Mouse (Mus musculus) stomach, postnatal 0 days (tissue): Measurements from ENCODE around the gene Olfr821. TPM values are rescaled to one million over a fixed set of nuclear protein-coding genes. Genes with fewer than 3 reads are reported as not detected.
"Not testable (repeated sequence)": the region's sequence is repeated elsewhere in the genome, so short reads cannot be mapped to it uniquely, and the experiment has no call there.

Experiments used
- ATAC-seq: fragments of 200-750 bp; cut with Nextera tagmentation; 2 replicates; pipeline ENCODE4 v1.8.0; 2017; ENCODE audit not compliant: low FRiP score, low TSS enrichment
- DNase-seq: peaks from one replicate; pipeline ENCODE4 v3.0.0-alpha.2; 2016; ENCODE audit warnings: low spot score
- H3K27ac ChIP-seq: fragments of 300-500 bp; sonication (generic); replicated peaks from 2 replicates; pipeline ENCODE4 v1.5.1; 2014; ENCODE audit warnings: mild to moderate bottlenecking, control low read depth
- H3K27me3 ChIP-seq: fragments of 300-500 bp; sonication (generic); 2 replicates; pipeline ENCODE4 v1.6.1; 2014; ENCODE audit warnings: low read length; ENCODE audit not compliant: control insufficient read depth, insufficient read depth
- H3K36me3 ChIP-seq: fragments of 300-500 bp; sonication (generic); 2 replicates; pipeline ENCODE4 v1.6.1; 2014; ENCODE audit warnings: low read length, mixed read lengths; ENCODE audit not compliant: control insufficient read depth, insufficient read depth
- H3K4me1 ChIP-seq: fragments of 300-500 bp; sonication (generic); replicated peaks from 2 replicates; pipeline ENCODE4 v1.6.1; 2014; ENCODE audit warnings: antibody characterized with exemption; ENCODE audit not compliant: control insufficient read depth, insufficient read depth
- H3K4me2 ChIP-seq: fragments of 300-500 bp; sonication (generic); replicated peaks from 2 replicates; pipeline ENCODE4 v1.6.1; 2014; ENCODE audit warnings: low read depth, mild to moderate bottlenecking, control low read depth, moderate library complexity
- H3K4me3 ChIP-seq: fragments of 300-500 bp; sonication (generic); 2 replicates; pipeline ENCODE4 v1.5.1; 2014; ENCODE audit warnings: low read depth, low read length, control low read depth
- H3K9ac ChIP-seq: fragments of 300-500 bp; sonication (generic); 2 replicates; pipeline ENCODE4 v1.6.1; 2014; ENCODE audit warnings: mild to moderate bottlenecking, low read length, control low read depth, mixed read lengths
- H3K9me3 ChIP-seq: fragments of 300-500 bp; sonication (generic); 2 replicates; pipeline ENCODE4 v1.6.1; 2016; ENCODE audit warnings: low read length; ENCODE audit not compliant: control insufficient read depth
- CTCF ChIP-seq: IDR thresholded peaks from 2 replicates; pipeline ENCODE4 v1.5.1; 2016; ENCODE audit warnings: antibody characterized with exemption, low read depth, mild to moderate bottlenecking, moderate library complexity
- EP300 ChIP-seq: optimal IDR thresholded peaks from 2 replicates; pipeline ENCODE3; 2016; ENCODE audit warnings: antibody characterized with exemption
- WGBS: fragments of 180-500 bp; shearing (Covaris S2); extraction: QIAGEN DNeasy Blood & Tissue Kit; methylation state at CpG from one replicate; pipeline ENCODE4 v1.1.7; 2014; 5-methylcytosine and 5-hydroxymethylcytosine counted together
- polyA plus RNA-seq: library from polyadenylated mRNA; unstranded; fragments of >200 nt; fragmentation: Nextera tagmentation; extraction: Ambion mirVana; gene quantifications from 2 replicates; pipeline ENCODE4 v1.2.1, GENCODE M21; 2015

Olfr821 gene
- polyA plus RNA-seq: not detected in 2 replicates

- H3K36me3 ChIP-seq: no peaks in the 10 kb centered on the region
- no peak for TF ChIP-seq CTCF
These were observed at the start of gene Olfr821 for GRCm38 (mm10) chr10:130030048-130030447. Gene Olfr821 (plus strand): TSS chr10:130030348.

GRCm38 (mm10) chr10:129981867-129982266, 48.3 kb upstream of the Olfr821 start:
- not testable (repeated sequence) for ATAC-seq

More at GRCm38 (mm10) chr10:130030048-130030447, at the start of gene Olfr821:
- ATAC-seq (no peak), DNase-seq (no peak)
- no peak within 1 kb of the TSS for H3K4me3 ChIP-seq
- H3K27me3 ChIP-seq: no peaks in the 10 kb centered on the region
- H3K9me3 ChIP-seq: no peaks in the 10 kb centered on the region
- no peak within 1 kb of the TSS for H3K9ac ChIP-seq
- no peak within 1 kb of the TSS for H3K27ac ChIP-seq
- no peak within 1 kb of the TSS for H3K4me2 ChIP-seq
- no peaks in the 10 kb centered on the region for H3K4me1 ChIP-seq

GRCm38 (mm10) chr10:129984962-129985361, 45.2 kb upstream of the Olfr821 start, which contains the start of gene Gm10310:
Gene Gm10310 (minus strand): TSS chr10:129985062.
- WGBS: no CpG with 5 or more reads among the region's 1 CpGs
- DNase-seq, H3K36me3 ChIP-seq, H3K4me1 ChIP-seq, ATAC-seq, H3K27me3 ChIP-seq, H3K9ac ChIP-seq, H3K27ac ChIP-seq, H3K4me3 ChIP-seq, H3K4me2 ChIP-seq, H3K9me3 ChIP-seq: not testable (repeated sequence)

More at GRCm38 (mm10) chr10:129981867-129982266, 48.3 kb upstream of the Olfr821 start:
- H3K9ac ChIP-seq, H3K27me3 ChIP-seq, H3K27ac ChIP-seq, H3K4me1 ChIP-seq, H3K4me3 ChIP-seq, H3K9me3 ChIP-seq, DNase-seq, H3K4me2 ChIP-seq, H3K36me3 ChIP-seq: not testable (repeated sequence)
- no CpG with 5 or more reads among the region's 3 CpGs for WGBS

DNA sequence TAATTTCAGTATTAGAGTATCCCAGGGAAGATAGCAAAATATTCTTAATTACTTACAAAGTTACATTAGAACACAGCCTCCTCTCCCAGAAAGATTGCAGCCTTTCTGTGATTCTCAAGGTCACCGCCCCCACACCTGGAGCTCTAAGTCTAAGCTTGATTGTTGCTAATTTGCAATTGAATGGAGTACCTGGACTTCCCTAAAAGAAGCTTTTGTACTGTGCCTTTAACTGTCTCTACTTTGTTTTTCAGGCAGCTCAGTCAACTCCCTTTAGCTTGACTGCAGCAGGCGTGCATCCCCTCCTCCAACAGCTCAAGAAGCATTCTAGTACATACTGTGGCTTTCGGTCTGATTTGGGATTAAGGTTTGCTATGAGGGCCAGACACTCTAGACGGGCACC, 26.0 kb upstream of the Olfr821 start:
- H3K4me1 ChIP-seq, H3K4me2 ChIP-seq, H3K27me3 ChIP-seq, DNase-seq, H3K9me3 ChIP-seq, H3K27ac ChIP-seq, H3K9ac ChIP-seq, ATAC-seq, H3K36me3 ChIP-seq, H3K4me3 ChIP-seq: not testable (repeated sequence)
- WGBS: 86% methylated on average over 4 of the region's 4 CpGs

DNA sequence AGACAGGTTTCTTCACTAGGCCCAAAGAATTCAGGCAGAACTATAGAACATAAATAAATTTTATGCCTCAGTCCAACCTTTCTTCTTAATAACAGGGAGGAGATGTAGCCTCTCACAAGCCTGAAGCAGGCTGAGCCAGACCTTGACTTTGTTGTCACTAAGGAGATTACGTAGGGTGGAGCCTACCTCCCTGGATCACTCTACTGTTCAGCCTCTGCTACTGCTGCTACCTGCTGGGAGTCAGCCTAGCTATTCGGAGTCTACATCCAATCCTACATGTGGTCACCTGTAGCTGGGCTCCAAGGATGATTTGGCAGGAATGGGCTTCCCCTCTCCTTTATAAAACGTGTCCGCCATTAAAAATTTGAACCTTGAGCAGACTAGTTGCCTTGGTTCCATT, 24.8 kb upstream of the Olfr821 start:
- not testable (repeated sequence) for H3K27me3 ChIP-seq, H3K9me3 ChIP-seq, H3K4me2 ChIP-seq, H3K27ac ChIP-seq, H3K9ac ChIP-seq, H3K4me3 ChIP-seq, H3K4me1 ChIP-seq, H3K36me3 ChIP-seq, ATAC-seq, DNase-seq
- WGBS: 84% methylated on average over 4 of the region's 4 CpGs

DNA sequence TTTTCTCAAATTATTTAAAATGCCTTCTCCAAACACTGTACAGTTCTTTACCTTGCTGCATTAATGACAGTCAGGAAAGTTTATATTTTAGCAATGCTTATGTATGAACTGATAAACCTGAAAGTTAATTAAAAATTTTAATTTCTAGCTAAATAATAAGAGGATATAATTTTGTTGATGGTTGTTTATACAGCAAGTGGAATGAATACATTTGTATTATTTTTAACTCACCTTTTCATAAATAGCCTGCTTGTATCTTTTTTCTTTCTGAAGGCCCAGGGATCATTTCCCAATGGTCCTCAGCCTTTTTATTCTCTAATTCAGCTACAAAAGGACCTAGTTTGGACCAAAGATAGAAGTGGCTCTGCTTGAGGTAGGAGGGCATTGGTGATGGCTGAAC, 17.8 kb upstream of the Olfr821 start, which contains the start of gene Olfr820:
Gene Olfr820, plus strand, starts transcription at position 301 of the 400 bp plus-strand sequence.
- Histone ChIP-seq H3K36me3 (no peaks in the 10 kb centered on the region), H3K27ac (no peak within 1 kb of the TSS)

GRCm38 (mm10) chr10:130037096-130037495, 6.9 kb downstream of the Olfr821 start:
- no peak overlapping the region for H3K4me3 ChIP-seq
- no peak overlapping the region for H3K4me2 ChIP-seq
- WGBS: 63% methylated on average over 6 of the region's 6 CpGs
- no peaks in the 10 kb centered on the region for H3K27me3 ChIP-seq
- TF ChIP-seq CTCF: no peak
- no peak for TF ChIP-seq EP300
- no peaks in the 10 kb centered on the region for H3K4me1 ChIP-seq
- H3K27ac ChIP-seq: no peak overlapping the region
- no peak overlapping the region for H3K9ac ChIP-seq
- no peak for DNase-seq
- no peaks in the 10 kb centered on the region for H3K9me3 ChIP-seq
- no peak for ATAC-seq
- no peaks in the 10 kb centered on the region for H3K36me3 ChIP-seq

More for the DNA sequence above, 17.8 kb upstream of the Olfr821 start, which contains the start of gene Olfr820:
- Histone ChIP-seq H3K9me3 (no peaks in the 10 kb centered on the region), H3K27me3 (no peaks in the 10 kb centered on the region), H3K4me2 (no peak within 1 kb of the TSS), H3K9ac (no peak within 1 kb of the TSS), H3K4me1 (no peaks in the 10 kb centered on the region), H3K4me3 (no peak within 1 kb of the TSS)
- DNase-seq: no peak
- ATAC-seq: no peak
- TF ChIP-seq CTCF (no peak), EP300 (no peak)
